Mouse (Mus musculus): Measurements from ENCODE around the gene Ret.

The Ret gene

GRCm38 (mm10) chr6:118197440-118197975 lies at the start of gene Ret:
Gene Ret, minus strand, starts transcription at chr6:118197718.
- no peak for DNase-seq

GRCm38 (mm10) chr6:118247161-118247560 lies 49.6 kb upstream of the Ret start:
- DNase-seq: no peak

GRCm38 (mm10) chr6:118244106-118244505 lies 46.6 kb upstream of the Ret start:
- no peak for DNase-seq

GRCm38 (mm10) chr6:118242941-118243340 lies 45.4 kb upstream of the Ret start:
- no peak for DNase-seq

- DNase-seq: no peak
These were observed 28.6 kb upstream of the Ret start for GRCm38 (mm10) chr6:118226072-118226471.

GRCm38 (mm10) chr6:118222471-118222870 lies 25.0 kb upstream of the Ret start:
- no peak for DNase-seq

- no peak for DNase-seq
These were observed 18.2 kb upstream of the Ret start for GRCm38 (mm10) chr6:118215676-118216075.

- DNase-seq: no peak
These were observed 10.8 kb upstream of the Ret start for GRCm38 (mm10) chr6:118208326-118208725.

GRCm38 (mm10) chr6:118206386-118206785 lies 8.9 kb upstream of the Ret start:
- DNase-seq: no peak

- peak; percentile 7 to 9 for DNase-seq
These were observed 7.8 kb upstream of the Ret start for GRCm38 (mm10) chr6:118205176-118205890.

- DNase-seq: no peak
These were observed 6.6 kb upstream of the Ret start for GRCm38 (mm10) chr6:118204112-118204511.

- peak; percentile 63 to 70 for DNase-seq
These were observed 623 bp downstream of the Ret start for GRCm38 (mm10) chr6:118196751-118197439.

GRCm38 (mm10) chr6:118195108-118195507 lies 2.4 kb downstream of the Ret start:
- peak; percentile 29 to 56 for DNase-seq

- DNase-seq: peak in 1 of 2 experiments; percentile 24
These were observed 4.6 kb downstream of the Ret start for GRCm38 (mm10) chr6:118192882-118193281.

- peak; percentile 26 to 53 for DNase-seq
These were observed 5.3 kb downstream of the Ret start for GRCm38 (mm10) chr6:118192199-118192598.

GRCm38 (mm10) chr6:118189764-118190163 lies 7.8 kb downstream of the Ret start:
- no peak for DNase-seq

GRCm38 (mm10) chr6:118188599-118188998 lies 8.9 kb downstream of the Ret start:
- no peak for DNase-seq

GRCm38 (mm10) chr6:118187285-118187641 lies 10.3 kb downstream of the Ret start:
- DNase-seq: no peak

GRCm38 (mm10) chr6:118186620-118187284 lies 10.8 kb downstream of the Ret start:
- no peak for DNase-seq

GRCm38 (mm10) chr6:118184126-118184525 lies 13.4 kb downstream of the Ret start:
- DNase-seq: no peak

GRCm38 (mm10) chr6:118180085-118180423 lies 17.5 kb downstream of the Ret start:
- no peak for DNase-seq

- DNase-seq: peak; percentile 76 to 83
These were observed 18.0 kb downstream of the Ret start for GRCm38 (mm10) chr6:118179316-118180084.

GRCm38 (mm10) chr6:118173975-118174328 lies 23.6 kb downstream of the Ret start:
- DNase-seq: no peak
